Mouse (Mus musculus): Measurements from ENCODE around the gene Bri3bp.
"Not testable (repeated sequence)": the region's sequence is repeated elsewhere in the genome, so short reads cannot be mapped to it uniquely, and the experiment has no call there.

Bri3bp gene

GRCm38 (mm10) chr5:125485031-125485778 lies 43.8 kb downstream of the Bri3bp start:
- DNase-seq (ENCODE audit: low read depth, low spot score) = no peak

GRCm38 (mm10) chr5:125486088-125486487 lies 44.7 kb downstream of the Bri3bp start:
- no peak for DNase-seq (ENCODE audit: low read depth, low spot score)

DNA sequence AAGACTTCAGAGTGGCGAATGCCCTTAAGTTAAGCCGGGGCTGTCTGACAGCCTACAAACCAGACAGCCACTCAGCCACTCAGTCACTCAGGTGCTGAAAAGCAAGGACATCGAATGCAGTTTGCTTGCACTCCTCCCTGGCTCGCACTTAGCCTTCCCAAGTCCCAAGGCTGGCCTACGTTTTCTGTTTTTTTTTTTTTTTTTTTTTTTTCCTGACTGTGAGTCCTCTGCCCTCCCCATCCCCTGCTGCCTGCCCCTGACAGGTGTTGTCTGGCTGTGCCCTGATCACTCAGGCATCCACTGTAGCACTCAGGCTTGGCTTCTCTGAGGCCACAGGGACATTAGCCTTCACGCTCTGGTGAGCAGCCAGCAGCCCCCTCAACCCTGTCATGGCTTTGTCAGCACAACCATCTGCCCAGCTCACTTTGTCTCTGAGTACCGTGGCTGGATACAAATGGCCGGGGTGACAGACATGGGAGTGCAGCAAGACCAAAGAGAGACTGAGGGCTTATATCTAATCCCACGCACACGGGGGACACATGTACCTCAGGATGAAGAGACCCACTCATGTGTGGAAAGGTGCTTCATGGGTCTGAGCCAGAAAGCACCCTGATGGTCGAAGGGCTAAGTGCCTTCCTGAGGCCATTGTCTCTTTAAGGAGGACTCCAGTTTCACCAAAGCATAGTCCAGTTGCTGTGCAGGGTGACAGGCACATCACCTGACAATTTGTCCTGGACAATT lies 46.2 kb downstream of the Bri3bp start:
- DNase-seq (ENCODE audit: low read depth, low spot score) = no peak

DNA sequence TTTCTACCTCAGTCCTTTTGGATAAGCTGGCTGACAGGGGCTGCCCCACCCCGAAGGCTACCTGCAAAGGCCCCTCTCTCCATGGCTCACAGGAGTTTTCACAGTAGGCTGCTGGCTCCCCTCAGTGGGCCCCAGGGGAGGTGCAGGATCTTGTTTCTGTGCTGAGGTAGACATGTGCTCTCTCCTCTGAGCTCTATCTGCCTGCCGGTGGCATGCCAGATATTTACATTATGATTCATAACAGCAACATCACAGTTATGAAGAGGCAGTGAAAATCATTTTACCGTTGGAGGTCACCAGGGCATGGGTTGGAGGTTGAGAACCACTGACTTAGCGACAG lies 46.7 kb downstream of the Bri3bp start:
- no peak for DNase-seq (ENCODE audit: low read depth, low spot score)

GRCm38 (mm10) chr5:125488953-125489352 lies 47.6 kb downstream of the Bri3bp start:
- DNase-seq (ENCODE audit: low read depth, low spot score) = not testable (repeated sequence)

DNA sequence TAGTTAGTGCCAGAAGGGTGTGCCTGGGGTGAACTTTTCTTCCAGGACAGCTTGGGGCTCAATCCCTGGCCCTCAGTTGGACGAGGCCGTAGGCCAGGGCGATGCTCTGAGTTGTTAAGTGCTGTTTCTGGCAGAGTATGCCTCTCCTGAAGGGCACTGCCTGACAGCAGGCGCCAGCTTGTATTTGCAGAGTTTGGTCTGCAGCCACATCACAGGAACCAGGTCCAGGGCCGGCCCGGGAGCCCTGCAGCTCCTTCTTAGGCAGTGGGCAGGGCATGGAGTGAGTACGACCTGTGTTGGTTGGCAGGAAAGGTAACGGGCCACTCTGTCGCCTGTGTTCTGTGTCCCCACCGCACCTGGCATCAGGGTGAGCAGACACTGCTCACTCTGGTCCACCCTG lies 49.7 kb downstream of the Bri3bp start:
- no peak for DNase-seq (ENCODE audit: low read depth, low spot score)

- DNase-seq (ENCODE audit: low read depth, low spot score) = no peak
Observed at GRCm38 (mm10) chr5:125492379-125493092, 51.2 kb downstream of the Bri3bp start.

DNA sequence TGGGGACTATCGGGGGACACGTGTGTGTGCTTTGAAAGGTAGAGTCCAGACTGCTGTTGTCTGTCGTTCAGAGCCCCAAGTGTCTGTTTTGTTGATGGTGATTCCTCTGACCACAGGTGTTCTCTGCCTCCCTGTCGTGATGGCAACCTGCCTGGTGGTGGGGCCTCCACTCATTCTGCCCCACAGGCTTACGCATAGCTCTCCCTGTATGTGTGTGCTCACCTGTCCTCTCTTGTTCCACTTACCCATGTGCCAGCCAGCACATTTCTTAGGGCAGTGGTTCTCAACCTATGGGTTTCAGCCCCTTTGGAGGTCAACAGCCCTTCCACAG lies 51.7 kb downstream of the Bri3bp start:
- DNase-seq (ENCODE audit: low read depth, low spot score) = no peak

DNA sequence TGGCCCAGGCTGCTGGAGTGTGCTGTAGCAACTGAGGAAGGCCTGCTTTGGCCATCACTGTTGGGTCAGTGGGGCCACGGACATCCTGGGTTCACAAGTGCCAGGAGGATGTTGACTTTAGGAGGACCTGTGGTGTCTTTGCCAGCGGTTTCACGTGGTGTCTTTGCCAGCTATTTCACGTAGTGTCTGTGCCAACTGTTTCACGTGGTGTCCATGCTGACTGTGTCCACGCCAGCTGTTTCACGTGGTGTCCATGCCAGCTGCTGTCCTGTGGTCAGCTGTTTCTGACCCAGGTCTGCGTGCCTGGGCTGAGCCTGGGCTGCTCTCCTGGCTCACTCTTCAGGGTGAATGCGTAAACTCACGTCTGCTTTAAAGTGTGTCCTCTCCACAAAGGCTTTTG lies 54.3 kb downstream of the Bri3bp start:
- no peak for DNase-seq (ENCODE audit: low read depth, low spot score)

GRCm38 (mm10) chr5:125497821-125498600 lies 56.6 kb downstream of the Bri3bp start:
- peak; percentile 26 for DNase-seq (ENCODE audit: low read depth, low spot score)

DNA sequence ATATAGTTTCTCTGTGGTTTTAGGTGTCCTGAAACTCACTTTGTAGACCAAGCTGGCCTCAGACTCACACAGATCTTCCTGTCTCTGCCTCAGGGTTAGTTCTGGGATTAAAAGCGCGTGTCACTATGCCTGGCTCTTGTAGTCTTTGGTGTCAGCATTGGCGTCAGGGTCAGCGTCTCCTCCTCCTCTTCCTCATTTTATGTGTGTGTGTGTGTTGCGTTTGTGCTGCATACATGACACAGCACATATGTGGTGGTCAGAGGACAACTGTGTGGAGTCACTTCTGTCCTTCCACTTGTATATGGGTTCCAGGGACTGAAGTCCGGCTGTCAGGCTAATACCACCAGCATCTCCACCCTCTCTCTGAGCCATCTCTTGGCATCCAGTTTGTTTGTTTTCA lies 60.1 kb downstream of the Bri3bp start:
- DNase-seq (ENCODE audit: low read depth, low spot score) = no peak

- DNase-seq (ENCODE audit: low read depth, low spot score) = no peak
Observed at GRCm38 (mm10) chr5:125502186-125502585, 60.8 kb downstream of the Bri3bp start.

DNA sequence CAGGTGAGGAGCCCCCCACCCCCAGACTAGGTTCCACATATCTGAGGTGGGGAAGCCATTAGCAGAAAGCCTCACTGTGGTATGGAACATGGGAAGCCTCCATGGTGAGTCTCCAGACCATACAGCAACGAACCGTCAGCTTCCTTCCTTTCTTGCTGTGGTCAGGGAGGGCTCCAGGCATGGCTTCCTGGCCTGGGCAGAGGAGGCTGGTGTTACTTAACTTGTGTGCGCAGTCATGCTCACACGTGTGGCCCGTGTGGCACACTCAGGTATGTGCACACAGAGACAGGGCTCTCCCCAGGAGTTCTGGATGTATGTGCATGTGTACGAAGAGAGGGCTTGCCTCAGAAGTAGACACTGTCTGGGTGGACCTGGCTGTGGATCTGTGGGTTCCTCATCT lies 62.3 kb downstream of the Bri3bp start:
- DNase-seq (ENCODE audit: low read depth, low spot score) = no peak

- DNase-seq (ENCODE audit: low read depth, low spot score) = no peak
Observed at GRCm38 (mm10) chr5:125504692-125505091, 63.3 kb downstream of the Bri3bp start.

GRCm38 (mm10) chr5:125505968-125506367 lies 64.6 kb downstream of the Bri3bp start:
- no peak for DNase-seq (ENCODE audit: low read depth, low spot score)

DNA sequence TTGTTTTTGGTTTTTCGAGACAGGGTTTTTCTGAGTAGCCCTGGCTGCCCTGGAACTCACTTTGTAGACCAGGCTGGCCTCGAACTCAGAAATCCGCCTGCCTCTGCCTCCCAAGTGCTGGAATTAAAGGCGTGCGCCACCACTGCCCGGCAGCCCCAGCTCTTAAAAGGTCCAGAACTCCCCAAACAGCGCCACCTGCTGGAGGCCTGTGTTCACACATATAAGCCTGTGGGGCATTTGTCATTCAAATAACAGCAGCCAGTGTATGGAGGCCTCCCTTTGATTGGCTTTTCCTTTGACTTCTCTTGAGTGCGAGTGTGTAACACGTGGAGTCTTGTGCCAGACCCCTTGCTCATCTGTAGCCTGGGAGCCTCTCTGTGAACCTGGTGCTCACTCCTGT lies 66.2 kb downstream of the Bri3bp start:
- peak; percentile 39 for DNase-seq (ENCODE audit: low read depth, low spot score)

DNA sequence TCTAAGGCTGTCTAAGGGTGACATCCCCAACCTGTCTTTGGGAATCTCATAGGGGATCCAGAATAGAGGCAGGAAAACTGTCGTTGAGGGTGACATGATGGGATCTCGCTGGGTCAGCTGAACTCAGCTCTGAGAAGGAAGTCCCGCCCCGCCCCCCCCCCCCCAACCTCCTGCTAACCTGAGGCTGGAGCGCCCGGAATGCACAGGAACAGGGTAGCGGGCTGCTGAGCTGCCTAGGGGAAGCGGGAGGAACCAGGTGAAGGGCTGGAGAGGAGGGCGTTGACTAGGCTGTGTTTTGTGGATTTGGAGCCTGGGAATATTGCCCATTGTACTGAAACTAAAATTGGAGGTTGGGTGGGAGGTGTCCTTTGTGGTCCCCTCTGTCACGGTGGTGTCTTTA lies 66.6 kb downstream of the Bri3bp start:
- DNase-seq (ENCODE audit: low read depth, low spot score) = no peak

GRCm38 (mm10) chr5:125509541-125509940 lies 68.2 kb downstream of the Bri3bp start:
- DNase-seq (ENCODE audit: low read depth, low spot score) = peak; percentile 65
